Mouse (Mus musculus): ENCODE measurements around the gene Olfr888.

The Olfr888 gene

GRCm38 (mm10) chr9:38107828-38108227, at the start of gene Olfr888:
Gene Olfr888 (plus strand): TSS chr9:38108128.
- no peak for DNase-seq

GRCm38 (mm10) chr9:38061022-38061421, 46.9 kb upstream of the Olfr888 start, which contains the start of gene Olfr885:
Gene Olfr885 (plus strand): TSS chr9:38061322.
- no peak for DNase-seq

- no peak for DNase-seq
Observed at GRCm38 (mm10) chr9:38083772-38084171, 24.2 kb upstream of the Olfr888 start, which contains the start of gene Olfr887. Gene Olfr887 (plus strand): TSS chr9:38084072.

- no peak for DNase-seq
Observed at GRCm38 (mm10) chr9:38114898-38115297, 7.0 kb downstream of the Olfr888 start, which contains the start of gene Olfr889. Gene Olfr889 (plus strand): TSS chr9:38115198.

- DNase-seq = no peak
Observed at GRCm38 (mm10) chr9:38142217-38142616, 34.3 kb downstream of the Olfr888 start, which contains the start of gene Olfr890. Gene Olfr890 (plus strand): TSS chr9:38142517.

Measured in cerebellum, postnatal 14 days (tissue).